Mouse (Mus musculus) brain, adult 2 months (tissue): ENCODE data around the gene Cryge.

Source experiments
- DNase-seq: peaks from one replicate; pipeline ENCODE4 v3.0.0; 2011; ENCODE audit warnings: low read depth, low spot score

Gene Cryge

DNA sequence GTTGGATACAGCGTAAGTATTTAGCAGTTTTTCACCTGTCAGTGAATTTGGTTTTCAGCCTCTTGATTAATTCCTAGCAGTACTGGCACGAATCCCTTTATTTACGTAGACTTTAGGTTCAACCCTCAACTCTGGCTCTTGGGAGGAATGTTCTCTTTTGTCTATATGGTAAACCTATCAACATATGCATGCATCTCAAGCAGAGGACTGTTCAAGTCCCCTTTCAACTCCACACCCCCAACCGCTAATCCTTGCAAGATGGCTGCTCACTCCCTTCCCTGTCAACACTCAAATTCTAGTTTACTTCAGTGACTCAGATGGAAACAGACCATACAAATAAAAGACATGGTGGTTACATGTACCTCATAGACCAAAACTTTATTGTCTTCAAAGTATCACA, 38.2 kb downstream of the Cryge start:
- DNase-seq, result no peak

DNA sequence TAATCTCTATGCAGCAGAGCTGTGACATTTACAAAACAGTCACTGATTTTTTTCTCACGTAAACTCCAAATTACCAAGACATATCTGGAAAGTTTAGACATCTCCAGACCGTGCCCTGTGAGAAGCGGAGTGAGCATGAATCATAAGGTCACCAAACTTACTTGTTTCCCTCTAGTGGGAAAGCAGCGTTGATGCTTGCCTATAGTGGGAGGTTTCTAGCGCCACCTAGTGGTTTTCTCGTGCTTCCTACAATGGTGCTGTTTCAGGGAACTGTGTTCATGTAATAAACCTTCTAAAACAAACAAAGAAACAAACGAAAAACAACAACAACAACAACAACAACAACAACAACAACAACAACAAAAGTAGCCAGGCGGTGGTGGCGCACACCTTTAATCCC, 40.8 kb downstream of the Cryge start:
- peak; percentile 93 for DNase-seq

DNA sequence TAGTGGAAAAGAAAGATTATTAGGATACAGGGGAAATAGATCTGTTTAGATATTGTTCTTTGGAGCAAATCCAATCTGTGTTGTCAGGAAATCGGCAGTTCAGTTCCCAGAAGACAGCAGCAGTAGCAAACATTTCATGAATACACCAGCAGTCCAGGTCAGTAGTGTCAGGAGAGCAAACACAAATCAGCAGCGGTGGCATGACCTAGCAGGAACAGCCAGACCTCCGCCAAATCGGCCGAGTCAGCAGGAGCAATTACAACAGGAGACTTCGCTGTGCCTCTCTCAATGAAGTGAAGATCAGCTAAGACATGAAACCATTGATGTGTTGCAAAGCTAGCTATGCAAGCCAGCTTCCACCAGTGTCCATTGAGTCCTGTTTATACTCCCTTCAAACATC, 45.4 kb downstream of the Cryge start:
- DNase-seq, result no peak

- no peak for DNase-seq
These were observed 46.4 kb downstream of the Cryge start for GRCm38 (mm10) chr1:65004526-65004925.
